ENCODE assay signal across 20 mouse cellular contexts in the genomic region with DNA sequence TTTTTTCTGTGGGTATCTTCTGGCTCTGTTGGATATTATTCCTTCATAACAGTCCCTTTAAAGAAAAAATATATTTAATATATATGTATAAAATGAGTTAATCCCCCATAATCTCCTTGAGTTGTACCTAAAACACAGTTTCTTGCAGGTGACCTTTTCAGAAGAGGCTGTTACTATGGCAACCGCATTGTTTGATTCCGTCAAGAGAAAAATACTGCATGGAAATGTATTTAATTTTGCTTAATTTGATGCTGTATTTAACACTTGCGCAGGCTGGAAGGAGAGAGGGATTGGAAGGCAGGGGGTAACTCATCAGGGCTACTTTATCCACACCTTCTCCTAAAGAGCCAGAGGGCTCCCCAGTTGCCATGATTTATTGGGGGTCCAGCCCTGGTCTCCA.
DNase-seq lines count a peak whose midpoint lies in the region; ATAC-seq and TF ChIP-seq lines count a peak whose summit lies in the region.
"Had no signal": no experiment of that assay in that cellular context is flagged by ENCODE, and none has a peak within 500 bp of the region (broad histone marks: within the 10 kb centered on the region; RNA-seq: fewer than 3 reads in every experiment).

No protein-coding gene starts in this region.

- no peaks in the 10 kb centered on the region for H3K36me3 ChIP-seq in hindbrain, embryonic 14.5 days (replicated peaks; ENCODE audit: control insufficient read depth, insufficient read depth)
- no peaks in the 10 kb centered on the region for H3K36me3 ChIP-seq in hindbrain, embryonic 12.5 days
- no peaks in the 10 kb centered on the region for H3K36me3 ChIP-seq in ES-E14 (ENCODE audit: control insufficient read depth, insufficient read depth, low read length, poor library complexity, severe bottlenecking)
- H3K36me3 ChIP-seq in forebrain, embryonic 13.5 days (ENCODE audit: poor library complexity, severe bottlenecking) = no peaks in the 10 kb centered on the region
- no peaks in the 10 kb centered on the region for H3K36me3 ChIP-seq in midbrain, embryonic 14.5 days (ENCODE audit: control insufficient read depth, insufficient read depth, low read length)
- H3K36me3 ChIP-seq in heart, embryonic 10.5 days = no peaks in the 10 kb centered on the region
- H3K36me3 ChIP-seq: embryonic facial prominence, embryonic 12.5 days; limb, embryonic 15.5 days; liver, embryonic 15.5 days had no signal

- 69% methylated on average over 3 of the region's 3 CpGs for WGBS in hindbrain, embryonic 14.5 days
- 82% methylated on average over 3 of the region's 3 CpGs for WGBS in hindbrain, embryonic 12.5 days
- 49% methylated on average over 3 of the region's 3 CpGs for WGBS in forebrain, embryonic 13.5 days
- 59% methylated on average over 3 of the region's 3 CpGs for WGBS in midbrain, embryonic 14.5 days
- 87% methylated on average over 3 of the region's 3 CpGs for WGBS in heart, embryonic 10.5 days

- peak; percentile 52 for DNase-seq in hindbrain, embryonic 14.5 days (ENCODE audit: low spot score)
- no peak for DNase-seq in ES-E14 (ENCODE audit: low read depth, low spot score)
- peak; percentile 80 for DNase-seq in midbrain, embryonic 14.5 days
- DNase-seq in heart, postnatal 14 days = no peak
- DNase-seq in heart, embryonic 10.5 days (ENCODE audit: low spot score) = no peak
- DNase-seq: adrenal gland, postnatal 25 days; cerebellum, adult 8-10 months; gastrocnemius, postnatal 25 days; heart, adult 2 months; kidney, adult 18-20 months; layer of hippocampus, postnatal 36 days; thymus, postnatal 4 days had no signal

- no peak overlapping the region for H3K9ac ChIP-seq in hindbrain, embryonic 14.5 days
- no peak overlapping the region for H3K9ac ChIP-seq in hindbrain, embryonic 12.5 days
- no peak overlapping the region for H3K9ac ChIP-seq in ES-E14 (ENCODE audit: insufficient read depth, low read depth, low read length, poor library complexity, severe bottlenecking)
- no peak overlapping the region for H3K9ac ChIP-seq in forebrain, embryonic 13.5 days
- no peak overlapping the region for H3K9ac ChIP-seq in midbrain, embryonic 14.5 days (replicated peaks; ENCODE audit: low read length)
- H3K9ac ChIP-seq: embryonic facial prominence, embryonic 12.5 days; limb, embryonic 15.5 days; liver, embryonic 15.5 days had no signal

- no peaks in the 10 kb centered on the region for H3K27me3 ChIP-seq in hindbrain, embryonic 14.5 days (ENCODE audit: control insufficient read depth, insufficient read depth, low read length)
- no peaks in the 10 kb centered on the region for H3K27me3 ChIP-seq in hindbrain, embryonic 12.5 days
- no peaks in the 10 kb centered on the region for H3K27me3 ChIP-seq in forebrain, embryonic 13.5 days
- H3K27me3 ChIP-seq in midbrain, embryonic 14.5 days (ENCODE audit: control insufficient read depth, insufficient read depth, low read length) = no peaks in the 10 kb centered on the region
- no peaks in the 10 kb centered on the region for H3K27me3 ChIP-seq in heart, embryonic 10.5 days (ENCODE audit: insufficient read depth, poor library complexity, severe bottlenecking)
- H3K27me3 ChIP-seq: embryonic facial prominence, embryonic 12.5 days; liver, embryonic 15.5 days had no signal

- in situ Hi-C loops in ES-E14 (cut with MboI; ENCODE audit: low sequenced_read_pairs in 2 of 2, unreplicated experiment in 2 of 2) = no loop called here

- H3K4me3 ChIP-seq in hindbrain, embryonic 14.5 days (replicated peaks; ENCODE audit: low read length) = no peak overlapping the region
- H3K4me3 ChIP-seq in hindbrain, embryonic 12.5 days = no peak overlapping the region
- no peak overlapping the region for H3K4me3 ChIP-seq in ES-E14 (ENCODE audit: insufficient read depth in 1 of 2, low read depth in 1 of 2, low read length in 2 of 2, poor library complexity in 1 of 2, severe bottlenecking in 1 of 2)
- H3K4me3 ChIP-seq in forebrain, embryonic 13.5 days = no peak overlapping the region
- no peak overlapping the region for H3K4me3 ChIP-seq in midbrain, embryonic 14.5 days (replicated peaks; ENCODE audit: low read depth, low read length)
- no peak overlapping the region for H3K4me3 ChIP-seq in heart, embryonic 10.5 days
- H3K4me3 ChIP-seq: embryonic facial prominence, embryonic 12.5 days; heart, adult 2 months; limb, embryonic 15.5 days; liver, embryonic 15.5 days had no signal

- no peak overlapping the region for H3K4me2 ChIP-seq in hindbrain, embryonic 14.5 days (replicated peaks)
- no peak overlapping the region for H3K4me2 ChIP-seq in hindbrain, embryonic 12.5 days (replicated peaks)
- no peak overlapping the region for H3K4me2 ChIP-seq in forebrain, embryonic 13.5 days
- no peak overlapping the region for H3K4me2 ChIP-seq in midbrain, embryonic 14.5 days (ENCODE audit: low read length)
- H3K4me2 ChIP-seq: embryonic facial prominence, embryonic 12.5 days; limb, embryonic 15.5 days; liver, embryonic 15.5 days had no signal

- no peaks in the 10 kb centered on the region for H3K9me3 ChIP-seq in hindbrain, embryonic 14.5 days (ENCODE audit: control insufficient read depth, low read length)
- H3K9me3 ChIP-seq in hindbrain, embryonic 12.5 days (replicated peaks) = no peaks in the 10 kb centered on the region
- no peaks in the 10 kb centered on the region for H3K9me3 ChIP-seq in ES-E14 (ENCODE audit: control insufficient read depth, insufficient read depth, low read depth, low read length)
- H3K9me3 ChIP-seq in forebrain, embryonic 13.5 days (replicated peaks) = no peaks in the 10 kb centered on the region
- H3K9me3 ChIP-seq in midbrain, embryonic 14.5 days (ENCODE audit: control insufficient read depth, low read length) = no peaks in the 10 kb centered on the region
- H3K9me3 ChIP-seq in heart, embryonic 10.5 days = no peaks in the 10 kb centered on the region
- H3K9me3 ChIP-seq: embryonic facial prominence, embryonic 12.5 days; limb, embryonic 15.5 days; liver, embryonic 15.5 days had no signal

- ATAC-seq in hindbrain, embryonic 14.5 days (ENCODE audit: low FRiP score) = no peak
- no peak for ATAC-seq in hindbrain, embryonic 12.5 days (ENCODE audit: low FRiP score)
- ATAC-seq in forebrain, embryonic 13.5 days = 0 out of 2 replicates have a peak, but pooled peaks have one; percentile 8
- no peak for ATAC-seq in midbrain, embryonic 14.5 days (ENCODE audit: low FRiP score, low TSS enrichment)
- ATAC-seq in activated CD4-positive, CD25-positive, alpha-beta regulatory T cell, adult 4 months = no peak

- H3K4me1 ChIP-seq in hindbrain, embryonic 14.5 days (replicated peaks; ENCODE audit: control insufficient read depth, insufficient read depth, low read length) = peaks cover 6% of the 10 kb centered on the region; the same call in 1 of the 2 replicates
- H3K4me1 ChIP-seq in hindbrain, embryonic 12.5 days = peaks cover 20% of the 10 kb centered on the region
- H3K4me1 ChIP-seq in ES-E14 (ENCODE audit: control insufficient read depth in 2 of 2, insufficient read depth in 2 of 2, low read length in 2 of 2, poor library complexity in 1 of 2) = no peaks in the 10 kb centered on the region
- H3K4me1 ChIP-seq in forebrain, embryonic 13.5 days = peaks cover 24% of the 10 kb centered on the region
- peaks cover 7% of the 10 kb centered on the region; the same call in 1 of the 2 replicates for H3K4me1 ChIP-seq in midbrain, embryonic 14.5 days (ENCODE audit: control insufficient read depth, insufficient read depth, low read length)
- H3K4me1 ChIP-seq in heart, embryonic 10.5 days = peaks cover 21% of the 10 kb centered on the region
- H3K4me1 ChIP-seq: liver, embryonic 15.5 days had no signal

- intact Hi-C loops in heart, postnatal 14 days (cut with DNase I) = loop anchor here (5.0 kb wide), 1 partner anchor 108 kb away; a partner anchor contains a TSS

- H3K27ac ChIP-seq in hindbrain, embryonic 14.5 days = no peak overlapping the region
- H3K27ac ChIP-seq in hindbrain, embryonic 12.5 days = no peak overlapping the region
- H3K27ac ChIP-seq in ES-E14 (ENCODE audit: insufficient read depth, low read depth, low read length, poor library complexity, severe bottlenecking) = no peak overlapping the region
- H3K27ac ChIP-seq in forebrain, embryonic 13.5 days = peak overlapping the region; percentile 8; the same call in 1 of the 2 replicates
- H3K27ac ChIP-seq in midbrain, embryonic 14.5 days (replicated peaks; ENCODE audit: low read depth, low read length) = peak overlapping the region; percentile 60
- H3K27ac ChIP-seq in heart, embryonic 10.5 days = no peak overlapping the region
- H3K27ac ChIP-seq: heart, adult 2 months; kidney, postnatal 0 days; limb, embryonic 15.5 days; liver, embryonic 15.5 days; macrophage had no signal

TF ChIP-seq in ES-E14, 5 proteins besides CTCF, POLR2A, EP300 and RAD21:
- TF ChIP-seq ZC3H11A (IDR thresholded peaks at IDR 0.05; ENCODE audit: borderline replicate concordance, low read depth, low read length) = no peak
- TF ChIP-seq HCFC1 (IDR thresholded peaks at IDR 0.05; ENCODE audit: borderline replicate concordance, insufficient read depth, low read length) = no peak
- TF ChIP-seq ZNF384 (IDR thresholded peaks at IDR 0.05; ENCODE audit: low read depth, low read length) = 0 out of 2 replicates have a peak, but pooled peaks have one; percentile 26
- no peak for TF ChIP-seq MAFK (IDR thresholded peaks at IDR 0.05; ENCODE audit: insufficient read depth, low read depth, low read length)
- TF ChIP-seq CHD2 (IDR thresholded peaks at IDR 0.05; ENCODE audit: low read depth, low read length) = no peak

Comparison
In these comparisons a context has a peak if more than half of its experiments do, and no peak if none do; other contexts are left out.
1. DNase-seq: peak in hindbrain, embryonic 14.5 days (single experiment) and midbrain, embryonic 14.5 days (single experiment); none in ES-E14 (single experiment), heart, postnatal 14 days (0 of 2) and heart, embryonic 10.5 days (single experiment).
2. H3K27ac ChIP-seq: peak in forebrain, embryonic 13.5 days (single experiment) and midbrain, embryonic 14.5 days (single experiment); none in hindbrain, embryonic 14.5 days (single experiment), hindbrain, embryonic 12.5 days (single experiment), ES-E14 (single experiment) and heart, embryonic 10.5 days (single experiment).